Mouse (Mus musculus) hindbrain, embryonic 11.5 days (tissue): ENCODE data around the gene Zscan12. TPM values are rescaled to one million over a fixed set of nuclear protein-coding genes. Genes with fewer than 3 reads are reported as not detected.

ENCODE experiments used
- ATAC-seq: fragments of 200-750 bp; cut with Nextera tagmentation; 2 replicates; pipeline ENCODE4 v1.8.0; 2017; ENCODE audit warnings: mild to moderate bottlenecking, moderate TSS enrichment, moderate library complexity; ENCODE audit not compliant: low FRiP score
- DNase-seq: peaks from one replicate; pipeline ENCODE4 v3.0.0-alpha.2; 2015; ENCODE audit warnings: low spot score
- H3K27ac ChIP-seq: fragments of 300-500 bp; sonication (generic); 2 replicates; pipeline ENCODE4 v1.5.1; 2014; ENCODE audit warnings: mild to moderate bottlenecking, low read depth, low read length
- H3K27me3 ChIP-seq: fragments of 300-500 bp; sonication (generic); 2 replicates; pipeline ENCODE4 v1.6.1; 2014; ENCODE audit warnings: mild to moderate bottlenecking, low read length, moderate library complexity, mixed read lengths; ENCODE audit not compliant: control insufficient read depth, insufficient read depth
- H3K36me3 ChIP-seq: fragments of 300-500 bp; sonication (generic); 2 replicates; pipeline ENCODE4 v1.6.1; 2014; ENCODE audit warnings: mild to moderate bottlenecking, low read length, moderate library complexity, mixed read lengths; ENCODE audit not compliant: control insufficient read depth, insufficient read depth
- H3K4me1 ChIP-seq: fragments of 300-500 bp; sonication (generic); replicated peaks from 2 replicates; pipeline ENCODE4 v1.6.1; 2014; ENCODE audit warnings: low read length, mixed read lengths; ENCODE audit not compliant: control insufficient read depth, insufficient read depth
- H3K4me2 ChIP-seq: fragments of 300-500 bp; sonication (generic); replicated peaks from 2 replicates; pipeline ENCODE4 v1.6.1; 2014; ENCODE audit warnings: mild to moderate bottlenecking, low read depth, low read length
- H3K4me3 ChIP-seq: fragments of 300-500 bp; sonication (generic); 2 replicates; pipeline ENCODE4 v1.5.1; 2014; ENCODE audit warnings: low read depth, low read length
- H3K9ac ChIP-seq: fragments of 300-500 bp; sonication (generic); 2 replicates; pipeline ENCODE4 v1.6.1; 2014; ENCODE audit warnings: low read depth, low read length
- H3K9me3 ChIP-seq: fragments of 300-500 bp; sonication (generic); 2 replicates; pipeline ENCODE4 v1.6.1; 2016; ENCODE audit warnings: low read length; ENCODE audit not compliant: control insufficient read depth
- WGBS: fragments of 180-500 bp; shearing (Covaris S2); extraction: QIAGEN DNeasy Blood & Tissue Kit; methylation state at CpG from one replicate; pipeline ENCODE4 v1.1.7; 2014; 5-methylcytosine and 5-hydroxymethylcytosine counted together
- polyA plus RNA-seq: library from polyadenylated mRNA; unstranded; fragments of >200 nt; fragmentation: Nextera tagmentation; extraction: Ambion mirVana; gene quantifications from 2 replicates; pipeline ENCODE4 v1.2.1, GENCODE M21; 2014

Zscan12 gene
- polyA plus RNA-seq, 1 experiment from 2014 or later: 20.3 TPM

- Histone ChIP-seq H3K27me3 (no peaks in the 10 kb centered on the region; the same call in 1 of the 2 replicates), H3K4me2 (peak overlapping the region; percentile 46), H3K4me3 (peak overlapping the region; percentile 43), H3K27ac (no peak overlapping the region), H3K36me3 (no peaks in the 10 kb centered on the region), H3K9me3 (no peaks in the 10 kb centered on the region), H3K9ac (no peak overlapping the region; the same call in 1 of the 2 replicates), H3K4me1 (no peaks in the 10 kb centered on the region)
- peak; percentile 75 for ATAC-seq
- WGBS: under 1% methylated on average over 24 of the region's 24 CpGs
- peak; percentile 94 for DNase-seq
Observed at GRCm38 (mm10) chr13:21326657-21327211, 35.9 kb upstream of the Zscan12 start.

- H3K9ac ChIP-seq: peak overlapping the region; percentile 12; the same call in 1 of the 2 replicates
Observed at GRCm38 (mm10) chr13:21327424-21327823, 35.2 kb upstream of the Zscan12 start.

GRCm38 (mm10) chr13:21346610-21347009 lies 16.0 kb upstream of the Zscan12 start, which contains the start of gene Olfr1367:
Gene Olfr1367, plus strand, starts transcription at chr13:21346910.
- Histone ChIP-seq H3K4me3 (no peak within 1 kb of the TSS), H3K9me3 (no peaks in the 10 kb centered on the region), H3K27me3 (no peaks in the 10 kb centered on the region), H3K9ac (no peak within 1 kb of the TSS), H3K4me1 (no peaks in the 10 kb centered on the region), H3K27ac (no peak within 1 kb of the TSS), H3K36me3 (no peaks in the 10 kb centered on the region), H3K4me2 (no peak within 1 kb of the TSS)
- DNase-seq: no peak
- WGBS: 87% methylated on average over 1 of the region's 1 CpGs
- ATAC-seq: no peak

More at GRCm38 (mm10) chr13:21327424-21327823, 35.2 kb upstream of the Zscan12 start:
- Histone ChIP-seq H3K4me3 (peak overlapping the region; percentile 43), H3K27ac (no peak overlapping the region), H3K9me3 (no peaks in the 10 kb centered on the region), H3K27me3 (no peaks in the 10 kb centered on the region; the same call in 1 of the 2 replicates), H3K4me2 (peak overlapping the region; percentile 46), H3K36me3 (no peaks in the 10 kb centered on the region), H3K4me1 (no peaks in the 10 kb centered on the region)
- DNase-seq: peak; percentile 43
- peak; percentile 54; the same call in 1 of the 2 replicates for ATAC-seq
- WGBS: under 1% methylated on average over 9 of the region's 9 CpGs

GRCm38 (mm10) chr13:21350593-21350992 lies 12.0 kb upstream of the Zscan12 start:
- Histone ChIP-seq H3K4me3 (no peak overlapping the region), H3K4me1 (no peaks in the 10 kb centered on the region), H3K4me2 (no peak overlapping the region), H3K36me3 (no peaks in the 10 kb centered on the region), H3K9me3 (no peaks in the 10 kb centered on the region), H3K9ac (no peak overlapping the region), H3K27ac (no peak overlapping the region), H3K27me3 (no peaks in the 10 kb centered on the region)
- DNase-seq (no peak), ATAC-seq (no peak)

- WGBS: 69% methylated on average over 12 of the region's 12 CpGs
- Histone ChIP-seq H3K27me3 (no peaks in the 10 kb centered on the region), H3K36me3 (no peaks in the 10 kb centered on the region), H3K9ac (no peak overlapping the region), H3K4me2 (peak overlapping the region; percentile 49), H3K4me1 (no peaks in the 10 kb centered on the region; the same call in 1 of the 2 replicates), H3K27ac (no peak overlapping the region), H3K4me3 (peak overlapping the region; percentile 75), H3K9me3 (no peaks in the 10 kb centered on the region)
- ATAC-seq (no peak), DNase-seq (peak; percentile 9)
Observed at GRCm38 (mm10) chr13:21363719-21364118, 1.1 kb downstream of the Zscan12 start.

- no peaks in the 10 kb centered on the region for H3K9me3 ChIP-seq
- H3K4me1 ChIP-seq: no peaks in the 10 kb centered on the region; the same call in 1 of the 2 replicates
- no peak overlapping the region for H3K9ac ChIP-seq
- no peak overlapping the region for H3K4me3 ChIP-seq
- H3K27ac ChIP-seq: no peak overlapping the region
- no peaks in the 10 kb centered on the region for H3K27me3 ChIP-seq
- DNase-seq: no peak
- 73% methylated on average over 6 of the region's 6 CpGs for WGBS
- no peak overlapping the region for H3K4me2 ChIP-seq
- no peak for ATAC-seq
- H3K36me3 ChIP-seq: 0 out of 2 replicates have a peak, but pooled peaks cover 6% of the 10 kb centered on the region
Observed at GRCm38 (mm10) chr13:21366635-21367034, 4.0 kb downstream of the Zscan12 start.

GRCm38 (mm10) chr13:21372700-21373099 lies 10.1 kb downstream of the Zscan12 start:
- H3K9ac ChIP-seq: no peak overlapping the region
- ATAC-seq (no peak), DNase-seq (no peak)
- H3K27me3 ChIP-seq: no peaks in the 10 kb centered on the region
- no peak overlapping the region for H3K27ac ChIP-seq
- H3K36me3 ChIP-seq: 0 out of 2 replicates have a peak, but pooled peaks cover 6% of the 10 kb centered on the region
- no peak overlapping the region for H3K4me3 ChIP-seq
- H3K9me3 ChIP-seq: no peaks in the 10 kb centered on the region
- no peaks in the 10 kb centered on the region for H3K4me1 ChIP-seq
- WGBS: 82% methylated on average over 2 of the region's 2 CpGs
- no peak overlapping the region for H3K4me2 ChIP-seq

- WGBS: 88% methylated on average over 2 of the region's 2 CpGs
Observed at GRCm38 (mm10) chr13:21377773-21378172, 15.2 kb downstream of the Zscan12 start.

GRCm38 (mm10) chr13:21395211-21395610 lies 32.6 kb downstream of the Zscan12 start:
- 97% methylated on average over 1 of the region's 1 CpGs for WGBS

More at GRCm38 (mm10) chr13:21377773-21378172, 15.2 kb downstream of the Zscan12 start:
- Histone ChIP-seq H3K27me3 (no peaks in the 10 kb centered on the region), H3K36me3 (no peaks in the 10 kb centered on the region), H3K4me2 (no peak overlapping the region), H3K9ac (no peak overlapping the region), H3K4me3 (no peak overlapping the region), H3K4me1 (no peaks in the 10 kb centered on the region), H3K27ac (no peak overlapping the region), H3K9me3 (no peaks in the 10 kb centered on the region)
- ATAC-seq: no peak
- no peak for DNase-seq

More at GRCm38 (mm10) chr13:21395211-21395610, 32.6 kb downstream of the Zscan12 start:
- Histone ChIP-seq H3K4me2 (no peak overlapping the region), H3K9me3 (no peaks in the 10 kb centered on the region), H3K4me3 (no peak overlapping the region), H3K27me3 (no peaks in the 10 kb centered on the region), H3K4me1 (no peaks in the 10 kb centered on the region), H3K27ac (no peak overlapping the region), H3K9ac (no peak overlapping the region), H3K36me3 (peaks cover 19% of the 10 kb centered on the region)
- ATAC-seq (no peak), DNase-seq (no peak)
